In the genomic region with DNA sequence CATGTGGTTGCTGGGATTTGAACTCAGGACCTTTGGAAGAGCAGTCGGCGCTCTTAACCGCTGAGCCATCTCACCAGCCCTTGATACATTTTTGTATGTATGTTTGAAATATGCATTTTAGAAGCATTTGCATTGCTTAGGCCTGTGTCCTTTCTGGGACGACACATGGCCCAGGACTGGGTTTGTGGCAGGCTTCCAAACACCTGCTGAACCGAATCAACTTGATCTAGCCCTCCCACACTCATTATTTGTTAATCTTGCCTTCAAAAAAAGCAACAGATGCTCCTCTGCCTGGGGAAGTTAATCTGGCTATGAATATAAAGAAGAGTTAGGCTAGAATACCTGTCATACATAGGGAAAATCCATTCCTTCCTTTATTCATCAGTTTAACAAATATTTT, we compare ENCODE assay signal across 17 mouse cellular contexts.
"Had no signal": no experiment of that assay in that cellular context is flagged by ENCODE, and none has a peak within 500 bp of the region (broad histone marks: within the 10 kb centered on the region; RNA-seq: fewer than 3 reads in every experiment).

No protein-coding gene starts in this region.

- ATAC-seq: hindbrain, embryonic 16.5 days; inflammation-experienced regulatory T-cells, adult 6 months; intestine, embryonic 15.5 days; intestine, postnatal 0 days had no signal

- DNase-seq: gastrocnemius, adult 2 months; gastrocnemius, postnatal 10 days; gastrocnemius, postnatal 25 days; heart, adult 18-20 months; heart, postnatal 10 days; heart, postnatal 4 days; kidney, adult 18-20 months; kidney, adult 8-10 months; kidney, postnatal 10 days; kidney, postnatal 25 days; kidney, postnatal 4 days; liver; liver, embryonic 13.5 days had no signal
